Mouse (Mus musculus) liver, postnatal 0 days (tissue): ENCODE data around the gene Dst. TPM values are rescaled to one million over a fixed set of nuclear protein-coding genes. Genes with fewer than 3 reads are reported as not detected.
A peak's percentile ranks its signal among the peaks of the same experiment; 100 is the strongest.

Experiments used
- ATAC-seq: fragments of 200-750 bp; cut with Nextera tagmentation; 2 replicates; pipeline ENCODE4 v1.8.0; 2017; ENCODE audit warnings: mild to moderate bottlenecking, moderate library complexity
- DNase-seq: peaks from one replicate; pipeline ENCODE4 v3.0.0-alpha.2; 2016
- H3K27ac ChIP-seq: fragments of 300-500 bp; sonication (generic); 2 replicates; pipeline ENCODE4 v1.5.1; 2014; ENCODE audit warnings: antibody characterized with exemption, moderate library complexity, mild to moderate bottlenecking, low read depth
- H3K27me3 ChIP-seq: fragments of 300-500 bp; sonication (generic); 2 replicates; pipeline ENCODE4 v1.6.1; 2014; ENCODE audit warnings: low read length, control low read depth, mixed read lengths; ENCODE audit not compliant: insufficient read depth
- H3K36me3 ChIP-seq: fragments of 300-500 bp; sonication (generic); replicated peaks from 2 replicates; pipeline ENCODE4 v1.6.1; 2014; ENCODE audit warnings: mild to moderate bottlenecking, control low read depth, low read length, moderate library complexity, mixed read lengths; ENCODE audit not compliant: insufficient read depth
- H3K4me1 ChIP-seq: fragments of 300-500 bp; sonication (generic); 2 replicates; pipeline ENCODE4 v1.6.1; 2014; ENCODE audit warnings: antibody characterized with exemption, mild to moderate bottlenecking, control low read depth; ENCODE audit not compliant: insufficient read depth
- H3K4me2 ChIP-seq: fragments of 300-500 bp; sonication (generic); 2 replicates; pipeline ENCODE4 v1.6.1; 2014; ENCODE audit warnings: low read depth, mild to moderate bottlenecking, low read length, moderate library complexity, mixed read lengths
- H3K4me3 ChIP-seq: fragments of 300-500 bp; sonication (generic); 2 replicates; pipeline ENCODE4 v1.5.1; 2014; ENCODE audit warnings: low read depth, low read length
- H3K9ac ChIP-seq: fragments of 300-500 bp; sonication (generic); replicated peaks from 2 replicates; pipeline ENCODE4 v1.6.1; 2014; ENCODE audit warnings: mild to moderate bottlenecking, moderate library complexity
- H3K9me3 ChIP-seq: fragments of 300-500 bp; sonication (generic); 2 replicates; pipeline ENCODE4 v1.6.1; 2016; ENCODE audit warnings: mild to moderate bottlenecking, control low read depth, low read length, mixed read lengths
- CTCF ChIP-seq: sonication (generic); IDR thresholded peaks from 2 replicates; pipeline ENCODE4 v1.5.1; 2016; ENCODE audit warnings: antibody characterized with exemption, low read depth
- EP300 ChIP-seq: IDR thresholded peaks from 2 replicates; pipeline ENCODE4 v1.6.1; 2016; ENCODE audit warnings: antibody characterized with exemption, low read depth, mild to moderate bottlenecking
- WGBS: fragments of 180-500 bp; shearing (Covaris S2); extraction: QIAGEN DNeasy Blood & Tissue Kit; methylation state at CpG from one replicate; pipeline ENCODE4 v1.1.7; 2014; ENCODE audit not compliant: insufficient replicate concordance; 5-methylcytosine and 5-hydroxymethylcytosine counted together
- polyA plus RNA-seq: library from polyadenylated mRNA; unstranded; fragments of >200 nt; fragmentation: Nextera tagmentation; extraction: Ambion mirVana; gene quantifications from 2 replicates; pipeline ENCODE4 v1.2.1, GENCODE M21; 2015

Gene Dst
- polyA plus RNA-seq, 1 experiment from 2014 or later: 6.4 TPM

GRCm38 (mm10) chr1:34283502-34283901, 375.5 kb downstream of the Dst start:
- Histone ChIP-seq H3K4me2 (no peak overlapping the region), H3K27ac (no peak overlapping the region), H3K9ac (no peak overlapping the region), H3K27me3 (no peaks in the 10 kb centered on the region), H3K4me1 (no peaks in the 10 kb centered on the region; the same call in 1 of the 2 replicates), H3K4me3 (no peak overlapping the region), H3K9me3 (no peaks in the 10 kb centered on the region), H3K36me3 (peaks cover 31% of the 10 kb centered on the region)
- TF ChIP-seq EP300 (peak; percentile 81), CTCF (no peak)
- ATAC-seq: peak; percentile 56
- DNase-seq: no peak
- 61% methylated on average over 7 of the region's 7 CpGs for WGBS

GRCm38 (mm10) chr1:34284979-34285378, 377.0 kb downstream of the Dst start:
- Histone ChIP-seq H3K4me1 (no peaks in the 10 kb centered on the region; the same call in 1 of the 2 replicates), H3K4me3 (no peak overlapping the region), H3K9me3 (no peaks in the 10 kb centered on the region), H3K36me3 (peaks cover 41% of the 10 kb centered on the region), H3K27me3 (no peaks in the 10 kb centered on the region), H3K9ac (no peak overlapping the region), H3K27ac (no peak overlapping the region), H3K4me2 (no peak overlapping the region)
- no peak for TF ChIP-seq CTCF
- no peak for TF ChIP-seq EP300
- 78% methylated on average over 9 of the region's 9 CpGs for WGBS
- no peak for ATAC-seq
- no peak for DNase-seq

GRCm38 (mm10) chr1:34287731-34288130, 379.7 kb downstream of the Dst start:
- Histone ChIP-seq H3K9me3 (no peaks in the 10 kb centered on the region), H3K9ac (no peak overlapping the region), H3K4me3 (no peak overlapping the region), H3K36me3 (peaks cover 44% of the 10 kb centered on the region), H3K27me3 (no peaks in the 10 kb centered on the region), H3K4me2 (no peak overlapping the region), H3K4me1 (no peaks in the 10 kb centered on the region; the same call in 1 of the 2 replicates), H3K27ac (no peak overlapping the region)
- ATAC-seq (no peak; the same call in 1 of the 2 replicates), DNase-seq (no peak)
- 86% methylated on average over 10 of the region's 10 CpGs for WGBS
- no peak for TF ChIP-seq CTCF
- no peak for TF ChIP-seq EP300

GRCm38 (mm10) chr1:34288181-34288580, 380.2 kb downstream of the Dst start:
- Histone ChIP-seq H3K9me3 (no peaks in the 10 kb centered on the region), H3K36me3 (peaks cover 44% of the 10 kb centered on the region), H3K9ac (no peak overlapping the region), H3K4me1 (no peaks in the 10 kb centered on the region; the same call in 1 of the 2 replicates), H3K27me3 (no peaks in the 10 kb centered on the region), H3K4me2 (no peak overlapping the region), H3K27ac (no peak overlapping the region), H3K4me3 (no peak overlapping the region)
- ATAC-seq: no peak
- 81% methylated on average over 8 of the region's 8 CpGs for WGBS
- no peak for DNase-seq
- TF ChIP-seq EP300 (no peak), CTCF (no peak)

GRCm38 (mm10) chr1:34288721-34289471, 380.9 kb downstream of the Dst start:
- H3K9ac ChIP-seq: no peak overlapping the region
- ATAC-seq (peak; percentile 25; the same call in 1 of the 2 replicates), DNase-seq (no peak)
- peaks cover 44% of the 10 kb centered on the region for H3K36me3 ChIP-seq
- TF ChIP-seq CTCF (no peak), EP300 (no peak)
- no peak overlapping the region for H3K27ac ChIP-seq
- no peak overlapping the region for H3K4me2 ChIP-seq
- 72% methylated on average over 13 of the region's 13 CpGs for WGBS
- H3K4me1 ChIP-seq: no peaks in the 10 kb centered on the region; the same call in 1 of the 2 replicates
- H3K4me3 ChIP-seq: no peak overlapping the region
- H3K27me3 ChIP-seq: no peaks in the 10 kb centered on the region
- no peaks in the 10 kb centered on the region for H3K9me3 ChIP-seq

- no peaks in the 10 kb centered on the region for H3K27me3 ChIP-seq
- no peak overlapping the region for H3K9ac ChIP-seq
- TF ChIP-seq CTCF: no peak
- TF ChIP-seq EP300: no peak
- no peak overlapping the region for H3K4me3 ChIP-seq
- no peak for DNase-seq
- no peak overlapping the region for H3K27ac ChIP-seq
- H3K4me2 ChIP-seq: no peak overlapping the region
- H3K4me1 ChIP-seq: no peaks in the 10 kb centered on the region; the same call in 1 of the 2 replicates
- whole genome bisulfite sequencing: 86% methylated on average over 14 of the region's 14 CpGs
- ATAC-seq: no peak
- H3K9me3 ChIP-seq: no peaks in the 10 kb centered on the region
- H3K36me3 ChIP-seq: peaks cover 41% of the 10 kb centered on the region
Observed at GRCm38 (mm10) chr1:34289472-34289748, 381.4 kb downstream of the Dst start.
